Mouse (Mus musculus): Measurements from ENCODE around the gene Wwc2. TPM values are rescaled to one million over a fixed set of nuclear protein-coding genes. Genes with fewer than 3 reads are reported as not detected.

The Wwc2 gene
- total RNA-seq, 1 experiment, result 19.6 TPM

GRCm38 (mm10) chr8:47884306-47884705 is 106.4 kb downstream of the Wwc2 start:
- no peak overlapping the region for H3K4me3 ChIP-seq (ENCODE audit: insufficient read depth in 1 of 2, low read depth in 1 of 2, low read length in 2 of 2, poor library complexity in 1 of 2, severe bottlenecking in 1 of 2)
- in situ Hi-C loops (cut with MboI; ENCODE audit: low sequenced_read_pairs in 2 of 2, unreplicated experiment in 2 of 2), result no loop called here
- no peaks in the 10 kb centered on the region; a peak in 1 of 4 replicates for H3K4me1 ChIP-seq (ENCODE audit: control insufficient read depth in 2 of 2, insufficient read depth in 2 of 2, low read length in 2 of 2, poor library complexity in 1 of 2)
- TF ChIP-seq CHD2 (IDR thresholded peaks at IDR 0.05; ENCODE audit: low read depth, low read length) (no peak), MAFK (IDR thresholded peaks at IDR 0.05; ENCODE audit: insufficient read depth, low read depth, low read length) (no peak), ZNF384 (IDR thresholded peaks at IDR 0.05; ENCODE audit: low read depth, low read length) (no peak)
- no peak overlapping the region for H3K27ac ChIP-seq (ENCODE audit: insufficient read depth, low read depth, low read length, poor library complexity, severe bottlenecking)
- no peak overlapping the region for H3K9ac ChIP-seq (ENCODE audit: insufficient read depth, low read depth, low read length, poor library complexity, severe bottlenecking)
- no peak for DNase-seq (ENCODE audit: low read depth, low spot score)
- H3K36me3 ChIP-seq (ENCODE audit: control insufficient read depth, insufficient read depth, low read length, poor library complexity, severe bottlenecking), result peaks cover 19% of the 10 kb centered on the region
- H3K9me3 ChIP-seq (ENCODE audit: control insufficient read depth, insufficient read depth, low read depth, low read length), result no peaks in the 10 kb centered on the region

- Histone ChIP-seq H3K36me3 (ENCODE audit: control insufficient read depth, insufficient read depth, low read length, poor library complexity, severe bottlenecking) (peaks cover 21% of the 10 kb centered on the region), H3K4me1 (ENCODE audit: control insufficient read depth in 2 of 2, insufficient read depth in 2 of 2, low read length in 2 of 2, poor library complexity in 1 of 2) (no peaks in the 10 kb centered on the region), H3K27ac (ENCODE audit: insufficient read depth, low read depth, low read length, poor library complexity, severe bottlenecking) (no peak overlapping the region), H3K9ac (ENCODE audit: insufficient read depth, low read depth, low read length, poor library complexity, severe bottlenecking) (no peak overlapping the region), H3K4me3 (ENCODE audit: insufficient read depth in 1 of 2, low read depth in 1 of 2, low read length in 2 of 2, poor library complexity in 1 of 2, severe bottlenecking in 1 of 2) (no peak overlapping the region), H3K9me3 (ENCODE audit: control insufficient read depth, insufficient read depth, low read depth, low read length) (no peaks in the 10 kb centered on the region)
- no peak for TF ChIP-seq MAFK (IDR thresholded peaks at IDR 0.05; ENCODE audit: insufficient read depth, low read depth, low read length)
- TF ChIP-seq ZNF384 (IDR thresholded peaks at IDR 0.05; ENCODE audit: low read depth, low read length), result no peak
- no peak for TF ChIP-seq ZC3H11A (IDR thresholded peaks at IDR 0.05; ENCODE audit: borderline replicate concordance, low read depth, low read length)
- in situ Hi-C loops (cut with MboI; ENCODE audit: low sequenced_read_pairs in 2 of 2, unreplicated experiment in 2 of 2), result no loop called here
- DNase-seq (ENCODE audit: low read depth, low spot score), result no peak
These were observed 107.0 kb downstream of the Wwc2 start for GRCm38 (mm10) chr8:47883739-47884138.

GRCm38 (mm10) chr8:47878516-47878915 is 112.2 kb downstream of the Wwc2 start:
- Histone ChIP-seq H3K9ac (ENCODE audit: insufficient read depth, low read depth, low read length, poor library complexity, severe bottlenecking) (no peak overlapping the region), H3K4me3 (ENCODE audit: insufficient read depth in 1 of 2, low read depth in 1 of 2, low read length in 2 of 2, poor library complexity in 1 of 2, severe bottlenecking in 1 of 2) (no peak overlapping the region), H3K4me1 (ENCODE audit: control insufficient read depth in 2 of 2, insufficient read depth in 2 of 2, low read length in 2 of 2, poor library complexity in 1 of 2) (no peaks in the 10 kb centered on the region), H3K9me3 (ENCODE audit: control insufficient read depth, insufficient read depth, low read depth, low read length) (no peaks in the 10 kb centered on the region), H3K27ac (ENCODE audit: insufficient read depth, low read depth, low read length, poor library complexity, severe bottlenecking) (no peak overlapping the region), H3K36me3 (ENCODE audit: control insufficient read depth, insufficient read depth, low read length, poor library complexity, severe bottlenecking) (peaks cover 15% of the 10 kb centered on the region)
- no peak for DNase-seq (ENCODE audit: low read depth, low spot score)
- in situ Hi-C loops (cut with MboI; ENCODE audit: low sequenced_read_pairs in 2 of 2, unreplicated experiment in 2 of 2), result no loop called here
- TF ChIP-seq HCFC1 (IDR thresholded peaks at IDR 0.05; ENCODE audit: borderline replicate concordance, insufficient read depth, low read length) (no peak), ZNF384 (IDR thresholded peaks at IDR 0.05; ENCODE audit: low read depth, low read length) (no peak)

GRCm38 (mm10) chr8:47875865-47876264 is 114.9 kb downstream of the Wwc2 start:
- H3K27ac ChIP-seq (ENCODE audit: insufficient read depth, low read depth, low read length, poor library complexity, severe bottlenecking), result no peak overlapping the region
- H3K4me1 ChIP-seq (ENCODE audit: control insufficient read depth in 2 of 2, insufficient read depth in 2 of 2, low read length in 2 of 2, poor library complexity in 1 of 2), result no peaks in the 10 kb centered on the region
- H3K36me3 ChIP-seq (ENCODE audit: control insufficient read depth, insufficient read depth, low read length, poor library complexity, severe bottlenecking), result peaks cover 10% of the 10 kb centered on the region; the same call in 1 of the 2 replicates
- in situ Hi-C loops (cut with MboI; ENCODE audit: low sequenced_read_pairs in 2 of 2, unreplicated experiment in 2 of 2), result no loop called here
- no peaks in the 10 kb centered on the region for H3K9me3 ChIP-seq (ENCODE audit: control insufficient read depth, insufficient read depth, low read depth, low read length)
- TF ChIP-seq HCFC1 (IDR thresholded peaks at IDR 0.05; ENCODE audit: borderline replicate concordance, insufficient read depth, low read length), result no peak
- no peak for TF ChIP-seq MAFK (IDR thresholded peaks at IDR 0.05; ENCODE audit: insufficient read depth, low read depth, low read length)
- TF ChIP-seq CHD2 (IDR thresholded peaks at IDR 0.05; ENCODE audit: low read depth, low read length), result no peak
- no peak for TF ChIP-seq ZNF384 (IDR thresholded peaks at IDR 0.05; ENCODE audit: low read depth, low read length)
- TF ChIP-seq ZC3H11A (IDR thresholded peaks at IDR 0.05; ENCODE audit: borderline replicate concordance, low read depth, low read length), result no peak
- no peak for DNase-seq (ENCODE audit: low read depth, low spot score)
- no peak overlapping the region for H3K9ac ChIP-seq (ENCODE audit: insufficient read depth, low read depth, low read length, poor library complexity, severe bottlenecking)
- no peak overlapping the region for H3K4me3 ChIP-seq (ENCODE audit: insufficient read depth in 1 of 2, low read depth in 1 of 2, low read length in 2 of 2, poor library complexity in 1 of 2, severe bottlenecking in 1 of 2)

- no peak overlapping the region for H3K27ac ChIP-seq (ENCODE audit: insufficient read depth, low read depth, low read length, poor library complexity, severe bottlenecking)
- no peak for TF ChIP-seq CHD2 (IDR thresholded peaks at IDR 0.05; ENCODE audit: low read depth, low read length)
- TF ChIP-seq HCFC1 (IDR thresholded peaks at IDR 0.05; ENCODE audit: borderline replicate concordance, insufficient read depth, low read length), result no peak
- TF ChIP-seq MAFK (IDR thresholded peaks at IDR 0.05; ENCODE audit: insufficient read depth, low read depth, low read length), result no peak
- TF ChIP-seq ZC3H11A (IDR thresholded peaks at IDR 0.05; ENCODE audit: borderline replicate concordance, low read depth, low read length), result no peak
- TF ChIP-seq ZNF384 (IDR thresholded peaks at IDR 0.05; ENCODE audit: low read depth, low read length), result no peak
- no peak overlapping the region for H3K4me3 ChIP-seq (ENCODE audit: insufficient read depth in 1 of 2, low read depth in 1 of 2, low read length in 2 of 2, poor library complexity in 1 of 2, severe bottlenecking in 1 of 2)
- DNase-seq (ENCODE audit: low read depth, low spot score), result no peak
- no peaks in the 10 kb centered on the region for H3K4me1 ChIP-seq (ENCODE audit: control insufficient read depth in 2 of 2, insufficient read depth in 2 of 2, low read length in 2 of 2, poor library complexity in 1 of 2)
- peaks cover 12% of the 10 kb centered on the region; the same call in 1 of the 2 replicates for H3K36me3 ChIP-seq (ENCODE audit: control insufficient read depth, insufficient read depth, low read length, poor library complexity, severe bottlenecking)
- H3K9me3 ChIP-seq (ENCODE audit: control insufficient read depth, insufficient read depth, low read depth, low read length), result no peaks in the 10 kb centered on the region
- H3K9ac ChIP-seq (ENCODE audit: insufficient read depth, low read depth, low read length, poor library complexity, severe bottlenecking), result no peak overlapping the region
- in situ Hi-C loops (cut with MboI; ENCODE audit: low sequenced_read_pairs in 2 of 2, unreplicated experiment in 2 of 2), result loop anchor here in 1 of 2 experiments (5.0 kb wide), 1 partner anchor 138 kb away; no protein-coding TSS in a partner anchor
These were observed 116.1 kb downstream of the Wwc2 start for GRCm38 (mm10) chr8:47874497-47875178.
